In the genomic region with DNA sequence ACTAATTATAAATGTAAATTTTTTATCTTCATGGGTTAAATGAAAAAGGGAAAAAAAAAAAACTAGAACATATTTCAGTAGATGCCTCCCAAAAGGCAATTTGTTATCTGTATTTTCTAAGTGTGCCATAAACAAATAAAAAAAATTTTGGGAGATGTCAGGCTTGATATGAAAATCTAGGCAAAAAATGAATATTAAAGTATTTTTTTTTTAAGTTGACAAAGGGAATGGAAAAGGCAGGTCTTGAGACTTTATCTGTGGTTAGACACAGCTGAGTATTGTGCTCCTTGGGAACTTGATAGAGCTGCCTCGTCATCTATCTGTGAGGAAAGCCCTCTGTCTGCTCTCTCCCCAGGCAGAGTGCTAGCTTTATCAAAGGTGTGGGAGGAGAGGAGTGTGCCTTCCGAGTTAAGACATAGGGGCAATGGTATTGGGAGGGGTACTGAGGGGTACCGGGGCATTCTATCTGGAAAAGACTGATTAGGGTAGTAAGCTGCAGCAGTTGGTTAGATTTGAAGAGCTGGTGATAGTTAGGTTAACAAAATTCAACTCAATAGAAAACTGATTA, we compare ENCODE assay signal across 17 mouse cellular contexts. TPM values are rescaled to one million over a fixed set of nuclear protein-coding genes. Genes with fewer than 3 reads are reported as not detected.
DNase-seq lines count a peak whose midpoint lies in the region; ATAC-seq and TF ChIP-seq lines count a peak whose summit lies in the region.
"Had no signal": no experiment of that assay in that cellular context is flagged by ENCODE, and none has a peak within 500 bp of the region (broad histone marks: within the 10 kb centered on the region; RNA-seq: fewer than 3 reads in every experiment).

No protein-coding gene starts in this region.

- TF ChIP-seq CTCF in cerebellum, adult 2 months (IDR thresholded peaks at IDR 0.05; ENCODE audit: borderline replicate concordance, insufficient read depth, low read depth, low read length), result no peak

- ATAC-seq in erythroblast, adult 5-6 weeks (replicated peaks; ENCODE audit: low FRiP score, poor library complexity, severe bottlenecking), result peak; percentile 80
- ATAC-seq in liver, embryonic 15.5 days (ENCODE audit: insufficient read depth), result peak; percentile 96
- no peak for ATAC-seq in cerebellum, adult (ENCODE audit: insufficient number of reproducible peaks, low FRiP score, low TSS enrichment)
- ATAC-seq in midbrain, embryonic 11.5 days (ENCODE audit: low FRiP score), result no peak
- ATAC-seq: activated CD4-positive, CD25-positive, alpha-beta regulatory T cell, adult 4 months; forebrain, embryonic 13.5 days; hindbrain, embryonic 16.5 days had no signal

- H3K4me2 ChIP-seq in liver, embryonic 15.5 days, result peak overlapping the region; percentile 57
- H3K4me2 ChIP-seq in midbrain, embryonic 11.5 days, result no peak overlapping the region
- H3K4me2 ChIP-seq: embryonic facial prominence, embryonic 12.5 days; forebrain, embryonic 13.5 days; limb, embryonic 12.5 days had no signal

- peak overlapping the region; percentile 39 for H3K9ac ChIP-seq in liver, embryonic 15.5 days
- no peak overlapping the region for H3K9ac ChIP-seq in midbrain, embryonic 11.5 days (ENCODE audit: low read length)
- H3K9ac ChIP-seq: embryonic facial prominence, embryonic 12.5 days; forebrain, embryonic 13.5 days; limb, embryonic 12.5 days had no signal

- H3K27ac ChIP-seq in liver, embryonic 15.5 days (replicated peaks), result peak overlapping the region; percentile 92
- H3K27ac ChIP-seq in cerebellum, adult 2 months (ENCODE audit: insufficient read depth, low read length), result no peak overlapping the region
- H3K27ac ChIP-seq in midbrain, embryonic 11.5 days (ENCODE audit: low read depth, low read length), result no peak overlapping the region
- H3K27ac ChIP-seq: embryonic facial prominence, embryonic 12.5 days; forebrain, embryonic 13.5 days; limb, embryonic 12.5 days had no signal

- H3K4me1 ChIP-seq in liver, embryonic 15.5 days (replicated peaks), result peaks cover 82% of the 10 kb centered on the region
- H3K4me1 ChIP-seq in cerebellum, adult 2 months (ENCODE audit: control insufficient read depth, insufficient read depth, low read length), result no peaks in the 10 kb centered on the region
- no peaks in the 10 kb centered on the region for H3K4me1 ChIP-seq in midbrain, embryonic 11.5 days (ENCODE audit: control insufficient read depth, insufficient read depth, low read length)
- H3K4me1 ChIP-seq: embryonic facial prominence, embryonic 12.5 days; forebrain, embryonic 13.5 days; limb, embryonic 12.5 days had no signal

- 0 out of 2 replicates have a peak overlapping the region, but pooled peaks have one; percentile 3 for H3K4me3 ChIP-seq in liver, embryonic 15.5 days (replicated peaks)
- H3K4me3 ChIP-seq in cerebellum, adult 2 months (replicated peaks; ENCODE audit: insufficient read depth, low read depth, low read length), result no peak overlapping the region
- no peak overlapping the region for H3K4me3 ChIP-seq in midbrain, embryonic 11.5 days (ENCODE audit: low read depth, low read length)
- H3K4me3 ChIP-seq: embryonic facial prominence, embryonic 12.5 days; forebrain, embryonic 13.5 days; limb, embryonic 12.5 days had no signal

- TF ChIP-seq POLR2A in cerebellum, adult 2 months (IDR thresholded peaks at IDR 0.05; ENCODE audit: borderline replicate concordance, insufficient read depth, low read length), result no peak

- peaks cover 22% of the 10 kb centered on the region for H3K36me3 ChIP-seq in liver, embryonic 15.5 days (replicated peaks)
- H3K36me3 ChIP-seq in midbrain, embryonic 11.5 days (ENCODE audit: control insufficient read depth, insufficient read depth, low read length), result no peaks in the 10 kb centered on the region
- H3K36me3 ChIP-seq: embryonic facial prominence, embryonic 12.5 days; limb, embryonic 12.5 days had no signal

- no peaks in the 10 kb centered on the region for H3K9me3 ChIP-seq in liver, embryonic 15.5 days (replicated peaks)
- no peaks in the 10 kb centered on the region for H3K9me3 ChIP-seq in midbrain, embryonic 11.5 days (ENCODE audit: control insufficient read depth, low read length)
- H3K9me3 ChIP-seq: embryonic facial prominence, embryonic 12.5 days; forebrain, embryonic 13.5 days; limb, embryonic 12.5 days had no signal

- DNase-seq in spleen, postnatal 36 days (ENCODE audit: low spot score in 2 of 2), result peak; percentile 31 to 49
- no peak for DNase-seq in spleen, postnatal 14 days (ENCODE audit: low spot score in 2 of 2)
- DNase-seq in cerebellum, adult 2 months, result no peak
- DNase-seq in midbrain, embryonic 11.5 days (ENCODE audit: low spot score, missing footprints), result no peak
- DNase-seq: cerebellum, postnatal 14 days; gastrocnemius, postnatal 14 days; kidney, postnatal 10 days; lung, postnatal 4 days; thymus, postnatal 4 days had no signal

- H3K27me3 ChIP-seq in liver, embryonic 15.5 days, result no peaks in the 10 kb centered on the region
- H3K27me3 ChIP-seq in cerebellum, adult 2 months (ENCODE audit: control insufficient read depth, insufficient read depth, low read length), result no peaks in the 10 kb centered on the region
- no peaks in the 10 kb centered on the region for H3K27me3 ChIP-seq in midbrain, embryonic 11.5 days (ENCODE audit: control insufficient read depth, insufficient read depth, low read length)
- H3K27me3 ChIP-seq: embryonic facial prominence, embryonic 12.5 days; forebrain, embryonic 13.5 days; limb, embryonic 12.5 days had no signal

- WGBS in liver, embryonic 15.5 days (ENCODE audit: insufficient replicate concordance), result 18% methylated on average over 3 of the region's 3 CpGs
- 77% methylated on average over 3 of the region's 3 CpGs for WGBS in cerebellum, adult 2 months
- 71% methylated on average over 3 of the region's 3 CpGs for WGBS in midbrain, embryonic 11.5 days

RNA-seq across cellular contexts. Expression of a gene that starts 27.1 kb away (rescaled TPM):
- 59.4 and 99.9 TPM in 2 replicates for total RNA-seq in erythroblast, adult 5-6 weeks (2015; ENCODE audit: low replicate concordance)
- 60.4 and 93.9 TPM in 2 replicates for total RNA-seq in erythroblast, adult 5-6 weeks (2017; ENCODE audit: low replicate concordance)
- 34.0 and 34.2 TPM in 2 replicates for polyA plus RNA-seq in liver, embryonic 15.5 days (2015; fragmentation: Nextera tagmentation; extraction: Ambion mirVana)
- polyA plus RNA-seq in cerebellum, adult 2 months (2012; rRNA removed), result 8.1 and 8.2 TPM in 2 replicates
- 5.1 and 6.2 TPM in 2 replicates for polyA plus RNA-seq in midbrain, embryonic 11.5 days (2014; fragmentation: Nextera tagmentation; extraction: Ambion mirVana)

Comparison
In these comparisons a context has a peak if more than half of its experiments do, and no peak if none do; other contexts are left out.
1. DNase-seq: peak in spleen, postnatal 36 days (2 of 2); none in spleen, postnatal 14 days (0 of 2), cerebellum, adult 2 months (0 of 2) and midbrain, embryonic 11.5 days (single experiment).
2. ATAC-seq: peak in erythroblast, adult 5-6 weeks (single experiment) and liver, embryonic 15.5 days (single experiment); none in cerebellum, adult (single experiment) and midbrain, embryonic 11.5 days (single experiment).